Mouse (Mus musculus) testis, adult 2 months (tissue): ENCODE measurements around the gene Gale.

Experiments used
- CTCF ChIP-seq: fragments of 200-500 bp; IDR thresholded peaks from 2 replicates; pipeline ENCODE4 v1.5.1; 2012; ENCODE audit warnings: low read depth, mild to moderate bottlenecking, inconsistent platforms, low read length, moderate library complexity; ENCODE audit not compliant: control insufficient read depth, insufficient read depth, insufficient replicate concordance
- POLR2A ChIP-seq: fragments of 200-500 bp; IDR thresholded peaks from 2 replicates; pipeline ENCODE4 v1.6.1; 2012; ENCODE audit warnings: low read depth, mild to moderate bottlenecking, inconsistent platforms, low read length, moderate library complexity; ENCODE audit not compliant: control insufficient read depth

GRCm38 (mm10) chr4:135918635-135919279 is 44.8 kb upstream of the Gale start:
- TF ChIP-seq CTCF, result no peak
- no peak for TF ChIP-seq POLR2A
